Mouse (Mus musculus) forebrain, embryonic 16.5 days (tissue): Measurements from ENCODE around the gene Cd3g. TPM values are rescaled to one million over a fixed set of nuclear protein-coding genes. Genes with fewer than 3 reads are reported as not detected.

Experiments used
- polyA plus RNA-seq: library from polyadenylated mRNA; unstranded; fragments of >200 nt; fragmentation: Nextera tagmentation; extraction: Ambion mirVana; gene quantifications from 2 replicates; pipeline ENCODE4 v1.2.1, GENCODE M21; 2015

Cd3g gene
- polyA plus RNA-seq, 1 experiment from 2014 or later: not detected

Other genes starting within 250 kb of the Cd3g start
- 45.0 and 53.6 TPM in 2 replicates for gene Phldb1, start 245.2 kb downstream of the Cd3g start, polyA plus RNA-seq
- 150 and 161 TPM in 2 replicates for gene Arcn1, start 212.6 kb downstream of the Cd3g start, polyA plus RNA-seq
- gene Ift46, start 212.5 kb downstream of the Cd3g start, polyA plus RNA-seq: 184 and 187 TPM in 2 replicates
- 7.0 and 10.3 TPM in 2 replicates for gene Tmem25, start 181.1 kb downstream of the Cd3g start, polyA plus RNA-seq
- gene Ttc36, start 177.4 kb downstream of the Cd3g start, polyA plus RNA-seq: 0.41 TPM in 1 of 2 replicates, not detected in the other
- 22.2 and 24.3 TPM in 2 replicates for gene Kmt2a, start 99.1 kb downstream of the Cd3g start, polyA plus RNA-seq
- 638 and 661 TPM in 2 replicates for gene Atp5l, start 59.7 kb downstream of the Cd3g start, polyA plus RNA-seq
- gene Ube4a, start 14.8 kb downstream of the Cd3g start, polyA plus RNA-seq: 38.5 and 42.7 TPM in 2 replicates
- gene Cd3d, start 1.4 kb upstream of the Cd3g start, polyA plus RNA-seq: not detected in 2 replicates
- gene Cd3e, start 29.2 kb upstream of the Cd3g start, polyA plus RNA-seq: not detected in 2 replicates
- gene Mpzl2, start 59.4 kb upstream of the Cd3g start, polyA plus RNA-seq: 0.38 and 0.96 TPM in 2 replicates
- 1.0 and 1.2 TPM in 2 replicates for gene Mpzl3, start 74.8 kb upstream of the Cd3g start, polyA plus RNA-seq
- 0.34 and 0.61 TPM in 2 replicates for gene Jaml, start 98.8 kb upstream of the Cd3g start, polyA plus RNA-seq
- 5.7 and 6.9 TPM in 2 replicates for gene Scn2b, start 137.4 kb upstream of the Cd3g start, polyA plus RNA-seq
- gene Scn4b, start 158.0 kb upstream of the Cd3g start, polyA plus RNA-seq: 0.24 and 0.27 TPM in 2 replicates
- 0.14 and 0.38 TPM in 2 replicates for gene BC049352, start 201.6 kb upstream of the Cd3g start, polyA plus RNA-seq
- not detected in 2 replicates for gene Tmprss4, start 223.7 kb upstream of the Cd3g start, polyA plus RNA-seq